Comparison of ENCODE assay signal across 25 mouse cellular contexts in genomic region chr8:89012853-89013534, GRCm38 (mm10). TPM values are rescaled to one million over a fixed set of nuclear protein-coding genes. Genes with fewer than 3 reads are reported as not detected.
DNase-seq lines count a peak whose midpoint lies in the region; ATAC-seq and TF ChIP-seq lines count a peak whose summit lies in the region.
"Had no signal": no experiment of that assay in that cellular context is flagged by ENCODE, and none has a peak within 500 bp of the region (broad histone marks: within the 10 kb centered on the region; RNA-seq: fewer than 3 reads in every experiment).

No protein-coding gene starts in this region.

- no peaks in the 10 kb centered on the region for H3K9me3 ChIP-seq in E14TG2a.4 (ENCODE audit: low read length)
- no peaks in the 10 kb centered on the region for H3K9me3 ChIP-seq in kidney, postnatal 0 days (replicated peaks; ENCODE audit: low read length)
- no peaks in the 10 kb centered on the region for H3K9me3 ChIP-seq in liver, embryonic 13.5 days (replicated peaks)
- no peaks in the 10 kb centered on the region for H3K9me3 ChIP-seq in forebrain, embryonic 15.5 days
- H3K9me3 ChIP-seq: heart, embryonic 10.5 days; limb, embryonic 15.5 days; neural tube, embryonic 15.5 days had no signal

- H3K27me3 ChIP-seq in E14TG2a.4 (ENCODE audit: insufficient read depth, low read length) (no peaks in the 10 kb centered on the region), Patski (no peaks in the 10 kb centered on the region)
- no peaks in the 10 kb centered on the region for H3K27me3 ChIP-seq in kidney, postnatal 0 days (ENCODE audit: insufficient read depth, low read length)
- H3K27me3 ChIP-seq in liver, embryonic 13.5 days = peaks cover 7% of the 10 kb centered on the region
- H3K27me3 ChIP-seq in forebrain, embryonic 15.5 days = no peaks in the 10 kb centered on the region; the same call in 1 of the 2 replicates

- peak; percentile 38 for ATAC-seq in Patski
- peak; percentile 87 for ATAC-seq in kidney, postnatal 0 days (replicated peaks; ENCODE audit: low FRiP score, low read depth)
- ATAC-seq in liver, embryonic 13.5 days (ENCODE audit: low read depth) = peak; percentile 83
- no peak for ATAC-seq in forebrain, embryonic 15.5 days (replicated peaks)
- ATAC-seq: forebrain, embryonic 16.5 days had no signal

- peaks cover 87% of the 10 kb centered on the region for H3K4me1 ChIP-seq in E14TG2a.4 (replicated peaks; ENCODE audit: low read depth, low read length)
- H3K4me1 ChIP-seq in kidney, postnatal 0 days (replicated peaks; ENCODE audit: insufficient read depth, low read length) = no peaks in the 10 kb centered on the region
- 0 out of 2 replicates have a peak, but pooled peaks cover 6% of the 10 kb centered on the region for H3K4me1 ChIP-seq in liver, embryonic 13.5 days (replicated peaks)
- H3K4me1 ChIP-seq in forebrain, embryonic 15.5 days = no peaks in the 10 kb centered on the region

- TF ChIP-seq CTCF in E14TG2a.4 (conservative IDR thresholded peaks at IDR 0.05; ENCODE audit: low read length) (no peak), Patski (IDR thresholded peaks at IDR 0.05) (no peak)
- TF ChIP-seq CTCF in kidney, postnatal 0 days (IDR thresholded peaks at IDR 0.05; ENCODE audit: low read depth) = no peak

- in situ Hi-C loops in Patski (cut with MboI; ENCODE audit: low pct_unique_long_range_greater_than_20kb) = no loop called here

- POLR2A ChIA-PET in Patski (lab: Charles Lee) = no interaction called here

- no peak overlapping the region for H3K9ac ChIP-seq in kidney, postnatal 0 days (ENCODE audit: low read depth, low read length)
- H3K9ac ChIP-seq in liver, embryonic 13.5 days = no peak overlapping the region
- no peak overlapping the region for H3K9ac ChIP-seq in forebrain, embryonic 15.5 days (replicated peaks)
- H3K9ac ChIP-seq: limb, embryonic 15.5 days; neural tube, embryonic 15.5 days had no signal

- intact Hi-C loops in heart, postnatal 36 days (cut with DNase I) = no loop called here

- WGBS in kidney, postnatal 0 days = 78% methylated on average over 6 of the region's 6 CpGs
- 62% methylated on average over 6 of the region's 6 CpGs for WGBS in liver, embryonic 13.5 days (ENCODE audit: insufficient replicate concordance)
- WGBS in forebrain, embryonic 15.5 days = 88% methylated on average over 6 of the region's 6 CpGs

- CTCF ChIA-PET in Patski (lab: Charles Lee) = interaction anchor here (1.1 kb wide), 1 partner anchor 11 kb away, joined by 4 read pairs; no protein-coding TSS in a partner anchor

- H3K36me3 ChIP-seq in E14TG2a.4 (ENCODE audit: insufficient read depth, low read length) = peaks cover 10% of the 10 kb centered on the region; the same call in 1 of the 2 replicates
- H3K36me3 ChIP-seq in kidney, postnatal 0 days (ENCODE audit: insufficient read depth, low read length) = no peaks in the 10 kb centered on the region
- no peaks in the 10 kb centered on the region for H3K36me3 ChIP-seq in liver, embryonic 13.5 days
- H3K36me3 ChIP-seq in forebrain, embryonic 15.5 days = no peaks in the 10 kb centered on the region
- H3K36me3 ChIP-seq: heart, embryonic 10.5 days; limb, embryonic 15.5 days; neural tube, embryonic 15.5 days had no signal

- H3K27ac ChIP-seq in kidney, postnatal 0 days = peak overlapping the region; percentile 70; the same call in 1 of the 2 replicates
- peak overlapping the region; percentile 65 for H3K27ac ChIP-seq in liver, embryonic 13.5 days
- H3K27ac ChIP-seq in forebrain, embryonic 15.5 days (replicated peaks) = no peak overlapping the region
- H3K27ac ChIP-seq: heart, embryonic 10.5 days; layer of hippocampus, adult 2 months; limb, embryonic 15.5 days; neural tube, embryonic 15.5 days had no signal

- H3K4me2 ChIP-seq in kidney, postnatal 0 days (ENCODE audit: low read length) = no peak overlapping the region
- peak overlapping the region; percentile 8; the same call in 1 of the 2 replicates for H3K4me2 ChIP-seq in liver, embryonic 13.5 days
- no peak overlapping the region for H3K4me2 ChIP-seq in forebrain, embryonic 15.5 days (replicated peaks)
- H3K4me2 ChIP-seq: limb, embryonic 15.5 days; neural tube, embryonic 15.5 days had no signal

- DNase-seq in Patski (ENCODE audit: low read depth, low spot score) (no peak), adipocyte (ENCODE audit: low spot score) (no peak)
- no peak for DNase-seq in kidney, postnatal 0 days (ENCODE audit: low spot score)
- DNase-seq in liver, embryonic 13.5 days = no peak
- no peak for DNase-seq in heart, postnatal 36 days
- DNase-seq in right cerebral cortex, postnatal 10 days (ENCODE audit: low spot score in 2 of 2) = no peak
- DNase-seq: adrenal gland, postnatal 14 days; B cell, adult 2 months; cerebellum, adult 11 months; cerebellum, postnatal 25 days; embryo, embryonic 11 days; lung, postnatal 14 days; midbrain, embryonic 14.5 days; right cerebral cortex, postnatal 4 days; thymus, adult 2 months had no signal

- H3K4me3 ChIP-seq in E14TG2a.4 (replicated peaks; ENCODE audit: low read length) = peak overlapping the region; percentile 72
- H3K4me3 ChIP-seq in kidney, postnatal 0 days (replicated peaks; ENCODE audit: low read depth, low read length) = no peak overlapping the region
- no peak overlapping the region for H3K4me3 ChIP-seq in liver, embryonic 13.5 days (replicated peaks)
- H3K4me3 ChIP-seq in forebrain, embryonic 15.5 days = no peak overlapping the region
- H3K4me3 ChIP-seq: heart, embryonic 10.5 days; layer of hippocampus, adult 2 months; limb, embryonic 15.5 days; myocyte; neural tube, embryonic 15.5 days had no signal

RNA-seq across cellular contexts. Expression of gene Sall1, which starts 31.0 kb away (rescaled TPM):
- polyA plus RNA-seq in Patski (2021) = 31.7 TPM
- 24.6 and 25.6 TPM in 2 replicates for polyA plus RNA-seq in kidney, postnatal 0 days (2015; fragmentation: Nextera tagmentation; extraction: Ambion mirVana)
- polyA plus RNA-seq in liver, embryonic 13.5 days (2015; fragmentation: Nextera tagmentation; extraction: Ambion mirVana) = 0.85 and 1.0 TPM in 2 replicates
- 15.4 and 17.4 TPM in 2 replicates for polyA plus RNA-seq in forebrain, embryonic 15.5 days (2015; fragmentation: Nextera tagmentation; extraction: Ambion mirVana)
- total RNA-seq in heart, postnatal 36 days (2021) = 1 to 10 TPM; 1.0 to 1.5 TPM
- total RNA-seq: gastrocnemius, adult 18-20 months; megakaryocyte, adult 5-6 weeks had no signal
- polyA plus RNA-seq: myocyte had no signal
